Mouse (Mus musculus) CH12.LX (cell line): ENCODE data around the gene Slc52a3.

ENCODE experiments used
- CTCF ChIP-seq, 2 experiments: IDR thresholded peaks in 1 of 2; conservative IDR thresholded peaks in 1 of 2; 2 replicates each; pipeline ENCODE4 v1.5.1; 2011 to 2012; ENCODE audit warnings: low read depth in 2 of 2, low read length in 2 of 2, improper control_type of control experiment in 1 of 2, inconsistent platforms in 1 of 2, mild to moderate bottlenecking in 1 of 2, moderate library complexity in 1 of 2
- EP300 ChIP-seq: IDR thresholded peaks from 2 replicates; pipeline ENCODE4 v1.6.1; 2011; ENCODE audit warnings: low read length, improper control_type of control experiment
- ETS1 ChIP-seq: conservative IDR thresholded peaks from 2 replicates; pipeline ENCODE4 v1.6.1; 2012; ENCODE audit warnings: low read depth, mild to moderate bottlenecking, inconsistent platforms, low read length, improper control_type of control experiment, moderate library complexity
- GABPA ChIP-seq: IDR thresholded peaks from 2 replicates; pipeline ENCODE4 v1.6.1; 2012; ENCODE audit warnings: low read depth, low read length, improper control_type of control experiment, inconsistent platforms; ENCODE audit not compliant: insufficient replicate concordance
- JUND ChIP-seq: conservative IDR thresholded peaks from 2 replicates; pipeline ENCODE4 v1.6.1; 2011; ENCODE audit warnings: low read depth, low read length, improper control_type of control experiment
- MAFK ChIP-seq: IDR thresholded peaks from 2 replicates; pipeline ENCODE4 v1.6.1; 2011; ENCODE audit warnings: low read length, improper control_type of control experiment; ENCODE audit not compliant: insufficient replicate concordance
- POLR2A ChIP-seq: IDR thresholded peaks from 2 replicates; pipeline ENCODE4 v1.6.1; 2011; ENCODE audit warnings: low read depth, mild to moderate bottlenecking, improper control_type of control experiment, low read length
- POLR2AphosphoS2 ChIP-seq: IDR thresholded peaks from 2 replicates; pipeline ENCODE4 v1.6.1; 2011; ENCODE audit warnings: low read depth, low read length, improper control_type of control experiment
- SMC3 ChIP-seq: IDR thresholded peaks from 2 replicates; pipeline ENCODE4 v1.6.1; 2011; ENCODE audit warnings: low read depth, low read length, improper control_type of control experiment
- TBP ChIP-seq: conservative IDR thresholded peaks from 2 replicates; pipeline ENCODE4 v1.6.1; 2011; ENCODE audit warnings: low read depth, low read length, improper control_type of control experiment
- ZNF384 ChIP-seq: IDR thresholded peaks from 2 replicates; pipeline ENCODE4 v1.6.1; 2012; ENCODE audit warnings: low read depth, low read length, improper control_type of control experiment, inconsistent platforms

DNA sequence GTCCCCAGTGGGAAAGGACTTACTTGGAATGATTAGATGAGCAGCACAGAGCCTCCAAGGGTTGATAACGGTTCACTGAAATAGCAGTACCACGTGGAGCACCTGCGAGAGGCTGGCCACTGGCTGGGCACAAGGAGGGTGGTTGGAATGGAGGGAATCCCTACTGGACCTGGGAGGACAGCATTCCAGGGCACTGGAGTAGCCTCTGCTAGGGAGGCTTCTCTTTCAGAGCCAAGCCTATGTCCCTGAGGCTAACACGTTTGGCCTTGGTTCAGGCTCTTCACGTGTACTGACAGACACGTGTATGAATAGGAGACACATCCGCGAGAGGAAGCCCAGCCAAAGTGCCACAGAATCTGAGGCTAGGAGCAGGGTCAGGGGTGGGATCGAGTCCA is 2.2 kb downstream of the Slc52a3 start:
- TF ChIP-seq GABPA = no peak
- TF ChIP-seq ZNF384 = no peak
- TF ChIP-seq POLR2A = no peak
- TF ChIP-seq POLR2AphosphoS2 = no peak
- TF ChIP-seq CTCF (conservative IDR thresholded peaks at IDR 0.05 in 1 of 2, IDR thresholded peaks at IDR 0.05 in 1 of 2; ENCODE audit: low read depth in 2 of 2, low read length in 2 of 2) = no peak
- TF ChIP-seq JUND = no peak
- TF ChIP-seq TBP = no peak
- no peak for TF ChIP-seq EP300
- TF ChIP-seq MAFK = no peak
- TF ChIP-seq ETS1 = no peak
- TF ChIP-seq SMC3 = no peak
